ENCODE assay signal across 22 mouse cellular contexts in genomic region chr2:74656632-74657021, GRCm38 (mm10). TPM values are rescaled to one million over a fixed set of nuclear protein-coding genes. Genes with fewer than 3 reads are reported as not detected.
DNase-seq lines count a peak whose midpoint lies in the region; ATAC-seq lines count a peak whose summit lies in the region.
"Had no signal": no experiment of that assay in that cellular context is flagged by ENCODE, and none has a peak within 500 bp of the region (broad histone marks: within the 10 kb centered on the region; RNA-seq: fewer than 3 reads in every experiment).

No protein-coding gene starts in this region.

- H3K27ac ChIP-seq in hindbrain, embryonic 10.5 days: no peak overlapping the region
- H3K27ac ChIP-seq in hindbrain, embryonic 16.5 days (ENCODE audit: low read depth, low read length): no peak overlapping the region
- no peak overlapping the region for H3K27ac ChIP-seq in neural tube, embryonic 11.5 days (ENCODE audit: low read depth, low read length)
- H3K27ac ChIP-seq in hindbrain, embryonic 15.5 days (replicated peaks): no peak overlapping the region
- H3K27ac ChIP-seq in limb, embryonic 15.5 days: peak overlapping the region; percentile 58
- H3K27ac ChIP-seq: embryonic facial prominence, embryonic 13.5 days; heart, adult 2 months; stomach, postnatal 0 days had no signal

- H3K27me3 ChIP-seq in hindbrain, embryonic 10.5 days (ENCODE audit: insufficient read depth, poor library complexity, severe bottlenecking): peaks cover 100% of the 10 kb centered on the region
- peaks cover 50% of the 10 kb centered on the region for H3K27me3 ChIP-seq in hindbrain, embryonic 16.5 days (replicated peaks; ENCODE audit: control insufficient read depth, insufficient read depth, low read length)
- H3K27me3 ChIP-seq in neural tube, embryonic 11.5 days (ENCODE audit: control insufficient read depth, insufficient read depth, low read length): peaks cover 89% of the 10 kb centered on the region
- peaks cover 57% of the 10 kb centered on the region for H3K27me3 ChIP-seq in hindbrain, embryonic 15.5 days
- peaks cover 63% of the 10 kb centered on the region for H3K27me3 ChIP-seq in limb, embryonic 15.5 days

- WGBS in hindbrain, embryonic 10.5 days: 4% methylated on average over 4 of the region's 4 CpGs
- WGBS in hindbrain, embryonic 16.5 days: 8% methylated on average over 4 of the region's 4 CpGs
- 3% methylated on average over 4 of the region's 4 CpGs for WGBS in neural tube, embryonic 11.5 days
- WGBS in hindbrain, embryonic 15.5 days: 3% methylated on average over 4 of the region's 4 CpGs
- 6% methylated on average over 4 of the region's 4 CpGs for whole genome bisulfite sequencing in limb, embryonic 15.5 days

- peaks cover 25% of the 10 kb centered on the region for H3K4me1 ChIP-seq in hindbrain, embryonic 10.5 days (replicated peaks)
- peaks cover 6% of the 10 kb centered on the region for H3K4me1 ChIP-seq in hindbrain, embryonic 16.5 days (ENCODE audit: control insufficient read depth, insufficient read depth, low read depth, low read length)
- 0 out of 2 replicates have a peak, but pooled peaks cover 5% of the 10 kb centered on the region for H3K4me1 ChIP-seq in neural tube, embryonic 11.5 days (ENCODE audit: control insufficient read depth, insufficient read depth, low read length)
- H3K4me1 ChIP-seq in hindbrain, embryonic 15.5 days (replicated peaks): peaks cover 14% of the 10 kb centered on the region
- H3K4me1 ChIP-seq in limb, embryonic 15.5 days: peaks cover 33% of the 10 kb centered on the region

- no peaks in the 10 kb centered on the region for H3K9me3 ChIP-seq in hindbrain, embryonic 10.5 days
- H3K9me3 ChIP-seq in hindbrain, embryonic 16.5 days (ENCODE audit: control insufficient read depth, low read length): no peaks in the 10 kb centered on the region; the same call in 1 of the 2 replicates
- no peaks in the 10 kb centered on the region for H3K9me3 ChIP-seq in neural tube, embryonic 11.5 days (ENCODE audit: control insufficient read depth, low read length)
- H3K9me3 ChIP-seq in hindbrain, embryonic 15.5 days: no peaks in the 10 kb centered on the region
- H3K9me3 ChIP-seq in limb, embryonic 15.5 days: no peaks in the 10 kb centered on the region
- H3K9me3 ChIP-seq: embryonic facial prominence, embryonic 13.5 days had no signal

- peak; percentile 35 for DNase-seq in hindbrain, embryonic 10.5 days (ENCODE audit: low spot score)
- DNase-seq in neural tube, embryonic 11.5 days (ENCODE audit: low spot score): peak; percentile 31
- DNase-seq in neural tube, embryonic 10.5 days (ENCODE audit: extremely low spot score, low spot score): no peak
- no peak for DNase-seq in adrenal gland, postnatal 10 days
- DNase-seq: adrenal gland, postnatal 14 days; cerebellum, adult 9-10 months; heart, adult 2 months; layer of hippocampus, postnatal 36 days; liver, postnatal 0 days; lung, postnatal 36 days had no signal

- H3K36me3 ChIP-seq in hindbrain, embryonic 10.5 days: no peaks in the 10 kb centered on the region
- no peaks in the 10 kb centered on the region for H3K36me3 ChIP-seq in hindbrain, embryonic 16.5 days (ENCODE audit: control insufficient read depth, insufficient read depth, low read length)
- no peaks in the 10 kb centered on the region for H3K36me3 ChIP-seq in neural tube, embryonic 11.5 days (ENCODE audit: control insufficient read depth, insufficient read depth, low read length)
- no peaks in the 10 kb centered on the region for H3K36me3 ChIP-seq in hindbrain, embryonic 15.5 days
- H3K36me3 ChIP-seq in limb, embryonic 15.5 days: no peaks in the 10 kb centered on the region
- H3K36me3 ChIP-seq: embryonic facial prominence, embryonic 13.5 days had no signal

- no peak overlapping the region for H3K4me2 ChIP-seq in hindbrain, embryonic 16.5 days (ENCODE audit: low read length)
- no peak overlapping the region for H3K4me2 ChIP-seq in neural tube, embryonic 11.5 days (ENCODE audit: low read depth)
- H3K4me2 ChIP-seq in hindbrain, embryonic 15.5 days: no peak overlapping the region
- peak overlapping the region; percentile 60 for H3K4me2 ChIP-seq in limb, embryonic 15.5 days

- ATAC-seq in hindbrain, embryonic 16.5 days: no peak
- no peak for ATAC-seq in neural tube, embryonic 11.5 days (ENCODE audit: insufficient read depth, low FRiP score, low TSS enrichment)
- no peak for ATAC-seq in hindbrain, embryonic 15.5 days (ENCODE audit: low FRiP score, low read depth)
- ATAC-seq in limb, embryonic 15.5 days (ENCODE audit: insufficient number of reproducible peaks, low FRiP score, low TSS enrichment, low read depth): no peak
- ATAC-seq in granulocyte monocyte progenitor cell, adult 5-6 weeks (replicated peaks; ENCODE audit: poor library complexity, severe bottlenecking): no peak

- no peak overlapping the region for H3K9ac ChIP-seq in hindbrain, embryonic 16.5 days (ENCODE audit: low read depth, low read length)
- no peak overlapping the region for H3K9ac ChIP-seq in neural tube, embryonic 11.5 days (ENCODE audit: low read length)
- H3K9ac ChIP-seq in hindbrain, embryonic 15.5 days: no peak overlapping the region
- 0 out of 2 replicates have a peak overlapping the region, but pooled peaks have one; percentile 39 for H3K9ac ChIP-seq in limb, embryonic 15.5 days
- H3K9ac ChIP-seq: liver, postnatal 0 days had no signal

- H3K4me3 ChIP-seq in hindbrain, embryonic 10.5 days: no peak overlapping the region
- H3K4me3 ChIP-seq in hindbrain, embryonic 16.5 days (ENCODE audit: low read length): no peak overlapping the region
- peak overlapping the region; percentile 28; the same call in 1 of the 2 replicates for H3K4me3 ChIP-seq in neural tube, embryonic 11.5 days (ENCODE audit: low read depth, low read length)
- peak overlapping the region; percentile 36; the same call in 1 of the 2 replicates for H3K4me3 ChIP-seq in hindbrain, embryonic 15.5 days
- H3K4me3 ChIP-seq in limb, embryonic 15.5 days: peak overlapping the region; percentile 46
- H3K4me3 ChIP-seq: heart, adult 2 months had no signal

RNA-seq across cellular contexts. Expression of gene Evx2, which starts 2.7 kb away (rescaled TPM):
- 0.19 and 0.47 TPM in 2 replicates for polyA plus RNA-seq in hindbrain, embryonic 10.5 days (2016; fragmentation: Nextera tagmentation; extraction: Ambion mirVana)
- 0.40 and 0.58 TPM in 2 replicates for polyA plus RNA-seq in hindbrain, embryonic 16.5 days (2015; fragmentation: Nextera tagmentation; extraction: Ambion mirVana)
- polyA plus RNA-seq in neural tube, embryonic 11.5 days (2014; fragmentation: Nextera tagmentation; extraction: Ambion mirVana): 0.54 and 0.69 TPM in 2 replicates
- 0.76 and 0.87 TPM in 2 replicates for polyA plus RNA-seq in hindbrain, embryonic 15.5 days (2015; fragmentation: Nextera tagmentation; extraction: Ambion mirVana)
- polyA plus RNA-seq in limb, embryonic 15.5 days (2015; fragmentation: Nextera tagmentation; extraction: Ambion mirVana): 0.96 and 1.4 TPM in 2 replicates
- total RNA-seq in adrenal gland, postnatal 10 days (2021): not detected
- total RNA-seq in granulocyte monocyte progenitor cell, adult 5-6 weeks (2014; fragmentation: Nextera tagmentation): not detected in 2 replicates
- total RNA-seq in granulocyte monocyte progenitor cell, adult 5-6 weeks (2017): not detected in 2 replicates
- total RNA-seq: adrenal gland, postnatal 14 days; heart, adult 2 months; layer of hippocampus, postnatal 36 days; left cerebral cortex, postnatal 36 days; monocyte, adult 5-6 weeks had no signal
- polyA plus RNA-seq: CD4-positive, CD25-positive, alpha-beta regulatory T cell, adult 4 months; embryonic facial prominence, embryonic 13.5 days; heart, adult 2 months; heart, postnatal 0 days; large intestine, adult 2 months; liver, postnatal 0 days; spleen, adult 2 months; stomach, postnatal 0 days had no signal

RNA-seq across cellular contexts. Expression of gene Hoxd13, which starts 11.5 kb away (rescaled TPM):
- polyA plus RNA-seq in hindbrain, embryonic 10.5 days (2016; fragmentation: Nextera tagmentation; extraction: Ambion mirVana): not detected in 2 replicates
- polyA plus RNA-seq in hindbrain, embryonic 16.5 days (2015; fragmentation: Nextera tagmentation; extraction: Ambion mirVana): 0.06 TPM in 1 of 2 replicates, not detected in the other
- 0.41 and 1.0 TPM in 2 replicates for polyA plus RNA-seq in neural tube, embryonic 11.5 days (2014; fragmentation: Nextera tagmentation; extraction: Ambion mirVana)
- polyA plus RNA-seq in hindbrain, embryonic 15.5 days (2015; fragmentation: Nextera tagmentation; extraction: Ambion mirVana): not detected in 2 replicates
- polyA plus RNA-seq in limb, embryonic 15.5 days (2015; fragmentation: Nextera tagmentation; extraction: Ambion mirVana): 20.8 and 32.3 TPM in 2 replicates
- total RNA-seq in adrenal gland, postnatal 10 days (2021): not detected
- not detected in 2 replicates for total RNA-seq in granulocyte monocyte progenitor cell, adult 5-6 weeks (2014; fragmentation: Nextera tagmentation)
- not detected in 2 replicates for total RNA-seq in granulocyte monocyte progenitor cell, adult 5-6 weeks (2017)
- total RNA-seq: adrenal gland, postnatal 14 days; heart, adult 2 months; layer of hippocampus, postnatal 36 days; left cerebral cortex, postnatal 36 days; monocyte, adult 5-6 weeks had no signal
- polyA plus RNA-seq: CD4-positive, CD25-positive, alpha-beta regulatory T cell, adult 4 months; embryonic facial prominence, embryonic 13.5 days; heart, adult 2 months; heart, postnatal 0 days; large intestine, adult 2 months; liver, postnatal 0 days; spleen, adult 2 months; stomach, postnatal 0 days had no signal

RNA-seq across cellular contexts. Expression of gene Hoxd12, which starts 18.2 kb away (rescaled TPM):
- polyA plus RNA-seq in hindbrain, embryonic 10.5 days (2016; fragmentation: Nextera tagmentation; extraction: Ambion mirVana): not detected in 2 replicates
- not detected in 2 replicates for polyA plus RNA-seq in hindbrain, embryonic 16.5 days (2015; fragmentation: Nextera tagmentation; extraction: Ambion mirVana)
- 2.1 TPM in 2 replicates for polyA plus RNA-seq in neural tube, embryonic 11.5 days (2014; fragmentation: Nextera tagmentation; extraction: Ambion mirVana)
- polyA plus RNA-seq in hindbrain, embryonic 15.5 days (2015; fragmentation: Nextera tagmentation; extraction: Ambion mirVana): not detected in 2 replicates
- 27.0 and 30.6 TPM in 2 replicates for polyA plus RNA-seq in limb, embryonic 15.5 days (2015; fragmentation: Nextera tagmentation; extraction: Ambion mirVana)
- not detected for total RNA-seq in adrenal gland, postnatal 10 days (2021)
- total RNA-seq in granulocyte monocyte progenitor cell, adult 5-6 weeks (2014; fragmentation: Nextera tagmentation): not detected in 2 replicates
- not detected in 2 replicates for total RNA-seq in granulocyte monocyte progenitor cell, adult 5-6 weeks (2017)
- total RNA-seq: adrenal gland, postnatal 14 days; heart, adult 2 months; layer of hippocampus, postnatal 36 days; left cerebral cortex, postnatal 36 days; monocyte, adult 5-6 weeks had no signal
- polyA plus RNA-seq: CD4-positive, CD25-positive, alpha-beta regulatory T cell, adult 4 months; embryonic facial prominence, embryonic 13.5 days; heart, adult 2 months; heart, postnatal 0 days; large intestine, adult 2 months; liver, postnatal 0 days; spleen, adult 2 months; stomach, postnatal 0 days had no signal

RNA-seq across cellular contexts. Expression of gene Hoxd11, which starts 22.7 kb away (rescaled TPM):
- polyA plus RNA-seq in hindbrain, embryonic 10.5 days (2016; fragmentation: Nextera tagmentation; extraction: Ambion mirVana): not detected in 2 replicates
- not detected in 2 replicates for polyA plus RNA-seq in hindbrain, embryonic 16.5 days (2015; fragmentation: Nextera tagmentation; extraction: Ambion mirVana)
- polyA plus RNA-seq in neural tube, embryonic 11.5 days (2014; fragmentation: Nextera tagmentation; extraction: Ambion mirVana): 8.1 and 8.5 TPM in 2 replicates
- polyA plus RNA-seq in hindbrain, embryonic 15.5 days (2015; fragmentation: Nextera tagmentation; extraction: Ambion mirVana): not detected in 2 replicates
- 7.1 and 10.3 TPM in 2 replicates for polyA plus RNA-seq in limb, embryonic 15.5 days (2015; fragmentation: Nextera tagmentation; extraction: Ambion mirVana)
- total RNA-seq in adrenal gland, postnatal 10 days (2021): not detected
- not detected in 2 replicates for total RNA-seq in granulocyte monocyte progenitor cell, adult 5-6 weeks (2014; fragmentation: Nextera tagmentation)
- not detected in 2 replicates for total RNA-seq in granulocyte monocyte progenitor cell, adult 5-6 weeks (2017)
- total RNA-seq: adrenal gland, postnatal 14 days; heart, adult 2 months; layer of hippocampus, postnatal 36 days; left cerebral cortex, postnatal 36 days; monocyte, adult 5-6 weeks had no signal
- polyA plus RNA-seq: CD4-positive, CD25-positive, alpha-beta regulatory T cell, adult 4 months; embryonic facial prominence, embryonic 13.5 days; heart, adult 2 months; heart, postnatal 0 days; large intestine, adult 2 months; liver, postnatal 0 days; spleen, adult 2 months; stomach, postnatal 0 days had no signal

RNA-seq across cellular contexts. Expression of gene Hoxd10, which starts 35.1 kb away (rescaled TPM):
- not detected in 2 replicates for polyA plus RNA-seq in hindbrain, embryonic 10.5 days (2016; fragmentation: Nextera tagmentation; extraction: Ambion mirVana)
- not detected in 2 replicates for polyA plus RNA-seq in hindbrain, embryonic 16.5 days (2015; fragmentation: Nextera tagmentation; extraction: Ambion mirVana)
- 28.1 and 29.3 TPM in 2 replicates for polyA plus RNA-seq in neural tube, embryonic 11.5 days (2014; fragmentation: Nextera tagmentation; extraction: Ambion mirVana)
- not detected in 2 replicates for polyA plus RNA-seq in hindbrain, embryonic 15.5 days (2015; fragmentation: Nextera tagmentation; extraction: Ambion mirVana)
- 12.4 and 14.5 TPM in 2 replicates for polyA plus RNA-seq in limb, embryonic 15.5 days (2015; fragmentation: Nextera tagmentation; extraction: Ambion mirVana)
- total RNA-seq in adrenal gland, postnatal 10 days (2021): under 1 TPM; 0.15 to 0.27 TPM
- total RNA-seq in granulocyte monocyte progenitor cell, adult 5-6 weeks (2014; fragmentation: Nextera tagmentation): not detected in 2 replicates
- not detected in 2 replicates for total RNA-seq in granulocyte monocyte progenitor cell, adult 5-6 weeks (2017)
- total RNA-seq: adrenal gland, postnatal 14 days; heart, adult 2 months; layer of hippocampus, postnatal 36 days; left cerebral cortex, postnatal 36 days; monocyte, adult 5-6 weeks had no signal
- polyA plus RNA-seq: CD4-positive, CD25-positive, alpha-beta regulatory T cell, adult 4 months; heart, adult 2 months; heart, postnatal 0 days; large intestine, adult 2 months; liver, postnatal 0 days; spleen, adult 2 months; stomach, postnatal 0 days had no signal

Comparison
In these comparisons a context has a peak if more than half of its experiments do, and no peak if none do; other contexts are left out.
1. DNase-seq: peak in hindbrain, embryonic 10.5 days (single experiment) and neural tube, embryonic 11.5 days (single experiment); none in neural tube, embryonic 10.5 days (single experiment) and adrenal gland, postnatal 10 days (single experiment).
2. H3K4me3 ChIP-seq: peak in neural tube, embryonic 11.5 days (single experiment), hindbrain, embryonic 15.5 days (single experiment) and limb, embryonic 15.5 days (single experiment); none in hindbrain, embryonic 10.5 days (single experiment) and hindbrain, embryonic 16.5 days (single experiment).
3. RNA of gene Hoxd13, which starts 11.5 kb away (polyA plus RNA-seq): 20.8 to 32.3 TPM in limb, embryonic 15.5 days; 0.41 to 1.0 TPM in neural tube, embryonic 11.5 days, not detected in hindbrain, embryonic 15.5 days, not detected in hindbrain, embryonic 10.5 days and 0.06 TPM in hindbrain, embryonic 16.5 days; every median in the first group is over 10 times any median in the second.